Mouse (Mus musculus) CH12.LX (cell line): ENCODE data around the gene Cd164l2. TPM values are rescaled to one million over a fixed set of nuclear protein-coding genes. Genes with fewer than 3 reads are reported as not detected.

Source experiments
- DNase-seq: peaks from one replicate; pipeline ENCODE4 v3.0.0-alpha.2; 2013; ENCODE audit errors: extremely low read depth
- H3K27ac ChIP-seq: 2 replicates; pipeline ENCODE4 v1.5.1; 2012; ENCODE audit warnings: low read depth, mild to moderate bottlenecking, control low read depth, moderate library complexity; ENCODE audit not compliant: insufficient read depth
- H3K27me3 ChIP-seq: replicated peaks from 2 replicates; pipeline ENCODE3; 2012; ENCODE audit warnings: inconsistent platforms
- H3K36me3 ChIP-seq, 2 experiments: replicated peaks in 1 of 2; 2 replicates each; pipeline versions ENCODE3 to v1.6.1; 2012; ENCODE audit warnings: inconsistent platforms in 1 of 2, low read length in 1 of 2, mild to moderate bottlenecking in 1 of 2, mixed read lengths in 1 of 2, moderate library complexity in 1 of 2; ENCODE audit not compliant: control insufficient read depth in 1 of 2, insufficient read depth in 1 of 2
- H3K4me1 ChIP-seq, 2 experiments: 2 replicates each; pipeline ENCODE4 v1.6.1; 2012; ENCODE audit warnings: inconsistent platforms in 1 of 2, moderate library complexity in 1 of 2; ENCODE audit not compliant: insufficient read depth in 2 of 2, control insufficient read depth in 1 of 2
- H3K4me2 ChIP-seq: 2 replicates; pipeline ENCODE4 v1.6.1; 2012; ENCODE audit warnings: low read depth, mild to moderate bottlenecking, control low read depth; ENCODE audit not compliant: poor library complexity, insufficient read depth, severe bottlenecking
- H3K4me3 ChIP-seq, 3 experiments: fragments of 150-350 bp in 1 of 3; sonication (generic) in 1 of 3; replicated peaks in 1 of 3; 2 replicates each; pipeline versions ENCODE3 to v1.5.1; 2011 to 2012; ENCODE audit warnings: low read depth in 2 of 3, low read length in 2 of 3, mild to moderate bottlenecking in 2 of 3, moderate library complexity in 2 of 3, control low read depth in 1 of 3, improper control_type of control experiment in 1 of 3, inconsistent platforms in 1 of 3, mixed read lengths in 1 of 3; ENCODE audit not compliant: poor library complexity in 1 of 3
- H3K79me2 ChIP-seq: replicated peaks from 2 replicates; pipeline ENCODE4 v1.6.1; 2012; ENCODE audit warnings: mild to moderate bottlenecking, moderate library complexity; ENCODE audit not compliant: control insufficient read depth, poor library complexity, insufficient read depth, severe bottlenecking; ENCODE audit errors: extremely low read depth
- H3K9ac ChIP-seq: 2 replicates; pipeline ENCODE4 v1.6.1; 2012; ENCODE audit warnings: low read depth, mild to moderate bottlenecking, control low read depth, moderate library complexity; ENCODE audit not compliant: insufficient read depth
- H3K9me3 ChIP-seq: replicated peaks from 2 replicates; pipeline ENCODE3; 2012; ENCODE audit warnings: low read length, inconsistent platforms, mixed read lengths
- BHLHE40 ChIP-seq: IDR thresholded peaks from 2 replicates; pipeline ENCODE4 v1.6.1; 2011; ENCODE audit warnings: mild to moderate bottlenecking, low read depth, low read length, improper control_type of control experiment
- CTCF ChIP-seq, 2 experiments: IDR thresholded peaks in 1 of 2; conservative IDR thresholded peaks in 1 of 2; 2 replicates each; pipeline ENCODE4 v1.5.1; 2011 to 2012; ENCODE audit warnings: low read depth in 2 of 2, low read length in 2 of 2, improper control_type of control experiment in 1 of 2, inconsistent platforms in 1 of 2, mild to moderate bottlenecking in 1 of 2, moderate library complexity in 1 of 2
- E2F4 ChIP-seq: IDR thresholded peaks from 2 replicates; pipeline ENCODE4 v1.6.1; 2011; ENCODE audit warnings: low read depth, low read length, improper control_type of control experiment; ENCODE audit not compliant: insufficient replicate concordance
- ELF1 ChIP-seq: IDR thresholded peaks from 2 replicates; pipeline ENCODE4 v1.6.1; 2014; ENCODE audit warnings: low read depth, mild to moderate bottlenecking, inconsistent platforms, low read length, improper control_type of control experiment
- GABPA ChIP-seq: IDR thresholded peaks from 2 replicates; pipeline ENCODE4 v1.6.1; 2012; ENCODE audit warnings: low read depth, low read length, improper control_type of control experiment, inconsistent platforms; ENCODE audit not compliant: insufficient replicate concordance
- IRF4 ChIP-seq: IDR thresholded peaks from 2 replicates; pipeline ENCODE4 v1.6.1; 2014; ENCODE audit warnings: low read depth, mild to moderate bottlenecking, inconsistent platforms, low read length, improper control_type of control experiment
- JUN ChIP-seq: IDR thresholded peaks from 2 replicates; pipeline ENCODE4 v1.6.1; 2011; ENCODE audit warnings: low read depth, mild to moderate bottlenecking, low read length, improper control_type of control experiment, moderate library complexity; ENCODE audit not compliant: insufficient read depth
- JUND ChIP-seq: conservative IDR thresholded peaks from 2 replicates; pipeline ENCODE4 v1.6.1; 2011; ENCODE audit warnings: low read depth, low read length, improper control_type of control experiment
- KAT2A ChIP-seq: IDR thresholded peaks from 2 replicates; pipeline ENCODE4 v1.6.1; 2012; ENCODE audit warnings: low read length, improper control_type of control experiment, inconsistent platforms; ENCODE audit not compliant: insufficient replicate concordance
- MAX ChIP-seq: IDR thresholded peaks from 2 replicates; pipeline ENCODE4 v1.6.1; 2011; ENCODE audit warnings: low read length, improper control_type of control experiment
- MXI1 ChIP-seq: IDR thresholded peaks from 2 replicates; pipeline ENCODE4 v1.6.1; 2011; ENCODE audit warnings: mild to moderate bottlenecking, low read depth, low read length, improper control_type of control experiment
- POLR2A ChIP-seq: IDR thresholded peaks from 2 replicates; pipeline ENCODE4 v1.6.1; 2011; ENCODE audit warnings: low read depth, mild to moderate bottlenecking, improper control_type of control experiment, low read length
- POLR2AphosphoS2 ChIP-seq: IDR thresholded peaks from 2 replicates; pipeline ENCODE4 v1.6.1; 2011; ENCODE audit warnings: low read depth, low read length, improper control_type of control experiment
- RAD21 ChIP-seq: IDR thresholded peaks from 2 replicates; pipeline ENCODE4 v1.6.1; 2011; ENCODE audit warnings: low read depth, mild to moderate bottlenecking, low read length, improper control_type of control experiment, moderate library complexity
- RCOR1 ChIP-seq: conservative IDR thresholded peaks from 2 replicates; pipeline ENCODE4 v1.6.1; 2012; ENCODE audit warnings: low read depth, mild to moderate bottlenecking, inconsistent platforms, low read length, improper control_type of control experiment
- SIN3A ChIP-seq: IDR thresholded peaks from 2 replicates; pipeline ENCODE4 v1.6.1; 2012; ENCODE audit warnings: low read length, improper control_type of control experiment, inconsistent platforms
- SMC3 ChIP-seq: IDR thresholded peaks from 2 replicates; pipeline ENCODE4 v1.6.1; 2011; ENCODE audit warnings: low read depth, low read length, improper control_type of control experiment
- TBP ChIP-seq: conservative IDR thresholded peaks from 2 replicates; pipeline ENCODE4 v1.6.1; 2011; ENCODE audit warnings: low read depth, low read length, improper control_type of control experiment
- TCF12 ChIP-seq: IDR thresholded peaks from 2 replicates; pipeline ENCODE4 v1.6.1; 2014; ENCODE audit warnings: low read depth, mild to moderate bottlenecking, inconsistent platforms, low read length, improper control_type of control experiment
- ZC3H11A ChIP-seq: IDR thresholded peaks from 2 replicates; pipeline ENCODE4 v1.6.1; 2012; ENCODE audit warnings: low read depth, mild to moderate bottlenecking, inconsistent platforms, low read length, improper control_type of control experiment
- ZNF384 ChIP-seq: IDR thresholded peaks from 2 replicates; pipeline ENCODE4 v1.6.1; 2012; ENCODE audit warnings: low read depth, low read length, improper control_type of control experiment, inconsistent platforms
- dilution Hi-C: fragments of 300-500 bp; cut with MboI; formaldehyde crosslinking; loops from 2 replicates; pipeline ENCODE4 v1.14.3; 2020; ENCODE audit warnings: low sequenced_read_pairs; ENCODE audit not compliant: extremely low pct_unique_long_range_greater_than_20kb, extremely low pct_ligation_motif_present
- in situ Hi-C: fragments of 300-500 bp; cut with MboI; formaldehyde crosslinking; loops from 3 replicates; pipeline ENCODE4 v1.14.3; 2019; ENCODE audit warnings: low sequenced_read_pairs, low pct_ligation_motif_present, low pct_unique_long_range_greater_than_20kb, mixed read lengths
- polyA plus RNA-seq: library from polyadenylated mRNA; unstranded; fragments of >175 nt; gene quantifications from 2 replicates; pipeline ENCODE4 v1.2.1, GENCODE M21; 2012; ENCODE audit warnings: low read depth; ENCODE audit not compliant: insufficient read length
- total RNA-seq, 2 experiments: library from RNA; depleted of rRNA; stranded (reverse); fragments of 300-350 nt in 1 of 2; fragments of >200 nt in 1 of 2; gene quantifications; 2 replicates each; pipeline ENCODE4 v1.2.3; 2012 to 2014

Cd164l2 gene
- total and polyA plus RNA-seq, 3 experiments: not detected

DNA sequence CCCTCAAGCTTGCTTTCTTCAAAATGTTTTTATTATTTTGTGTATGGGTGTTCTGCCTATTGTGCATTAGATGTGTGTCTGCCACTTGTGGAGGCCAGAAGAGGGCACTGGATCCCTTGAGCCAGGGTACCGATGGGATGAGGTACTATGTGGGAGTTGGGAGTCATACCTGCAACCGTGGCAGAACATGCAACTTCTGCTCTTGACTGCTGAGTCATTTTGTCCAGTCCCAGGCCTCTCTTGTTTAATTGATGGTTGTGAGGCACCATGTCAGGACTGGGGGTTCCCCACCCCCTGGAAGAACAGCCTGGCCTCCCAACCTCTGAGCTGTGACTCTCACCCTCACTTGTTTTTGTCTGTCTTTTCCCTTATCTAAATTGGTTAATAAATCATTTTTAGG, 52.6 kb downstream of the Cd164l2 start:
- peaks cover 45 to 72% of the 10 kb centered on the region in 2 experiments for H3K36me3 ChIP-seq
- H3K27me3 ChIP-seq: no peaks in the 10 kb centered on the region
- DNase-seq: no peak
- peaks cover 19 to 76% of the 10 kb centered on the region in 2 experiments for H3K4me1 ChIP-seq
- no peaks in the 10 kb centered on the region for H3K9me3 ChIP-seq
- H3K4me2 ChIP-seq: no peak overlapping the region
- dilution Hi-C loops: no loop called here
- peaks cover under 1% of the 10 kb centered on the region; the same call in 1 of the 2 replicates for H3K79me2 ChIP-seq
- H3K27ac ChIP-seq: peak overlapping the region; percentile 41; the same call in 1 of the 2 replicates
- no peak overlapping the region for H3K4me3 ChIP-seq
- in situ Hi-C loops: loop anchor here (5.0 kb wide), 1 partner anchor 38 kb away; no protein-coding TSS in a partner anchor
- H3K9ac ChIP-seq: no peak overlapping the region
- TF ChIP-seq ELF1: no peak
- TF ChIP-seq MAX: no peak
- peak; percentile 60 for TF ChIP-seq JUND
- TF ChIP-seq JUN: peak; percentile 38; the same call in 1 of the 2 replicates
- no peak for TF ChIP-seq POLR2AphosphoS2
- no peak for TF ChIP-seq POLR2A
- TF ChIP-seq RAD21: 0 out of 2 replicates have a peak, but pooled peaks have one; percentile 5
- no peak for TF ChIP-seq KAT2A
- TF ChIP-seq E2F4: no peak
- TF ChIP-seq BHLHE40: no peak
- TF ChIP-seq ZC3H11A: no peak
- no peak for TF ChIP-seq MXI1
- TF ChIP-seq CTCF (conservative IDR thresholded peaks at IDR 0.05 in 1 of 2, IDR thresholded peaks at IDR 0.05 in 1 of 2; ENCODE audit: low read depth in 2 of 2, low read length in 2 of 2): peak in 1 of 2 experiments; percentile 17; a peak in 2 of 4 replicates
- peak; percentile 69 for TF ChIP-seq IRF4
- TF ChIP-seq SMC3: peak; percentile 14; the same call in 1 of the 2 replicates
- TF ChIP-seq SIN3A: no peak
- no peak for TF ChIP-seq TBP
- no peak for TF ChIP-seq TCF12
- TF ChIP-seq RCOR1: no peak
- TF ChIP-seq ZNF384: no peak
- no peak for TF ChIP-seq GABPA

GRCm38 (mm10) chr4:133265297-133265696, 53.4 kb downstream of the Cd164l2 start:
- TF ChIP-seq POLR2AphosphoS2 (0 out of 2 replicates have a peak, but pooled peaks have one; percentile 36), TBP (no peak)
- Histone ChIP-seq H3K9ac (no peak overlapping the region), H3K4me3 (no peak overlapping the region), H3K27ac (no peak overlapping the region), H3K36me3 (peaks cover 47 to 73% of the 10 kb centered on the region in 2 experiments), H3K4me2 (no peak overlapping the region), H3K79me2 (peaks cover 8% of the 10 kb centered on the region), H3K4me1 (peaks cover 25 to 83% of the 10 kb centered on the region in 2 experiments), H3K27me3 (no peaks in the 10 kb centered on the region), H3K9me3 (no peaks in the 10 kb centered on the region)
- in situ Hi-C loops: no loop called here
- dilution Hi-C loops: no loop called here
- no peak for DNase-seq
